Mouse (Mus musculus) left cerebral cortex, adult 8-10 months (tissue): ENCODE data around the gene Pld5. TPM values are rescaled to one million over a fixed set of nuclear protein-coding genes. Genes with fewer than 3 reads are reported as not detected.

Experiments used
- DNase-seq, 2 experiments: peaks; one replicate each; pipeline ENCODE4 v3.0.0; 2022; ENCODE audit warnings: low spot score in 2 of 2
- total RNA-seq, 4 experiments: library from RNA; stranded (reverse); gene quantifications; 2 replicates each; pipeline ENCODE4 v1.2.4; 2022

The Pld5 gene
- total RNA-seq, 4 experiments from 2014 or later = 8.4 to 12.2 (median 10.6) TPM

DNA sequence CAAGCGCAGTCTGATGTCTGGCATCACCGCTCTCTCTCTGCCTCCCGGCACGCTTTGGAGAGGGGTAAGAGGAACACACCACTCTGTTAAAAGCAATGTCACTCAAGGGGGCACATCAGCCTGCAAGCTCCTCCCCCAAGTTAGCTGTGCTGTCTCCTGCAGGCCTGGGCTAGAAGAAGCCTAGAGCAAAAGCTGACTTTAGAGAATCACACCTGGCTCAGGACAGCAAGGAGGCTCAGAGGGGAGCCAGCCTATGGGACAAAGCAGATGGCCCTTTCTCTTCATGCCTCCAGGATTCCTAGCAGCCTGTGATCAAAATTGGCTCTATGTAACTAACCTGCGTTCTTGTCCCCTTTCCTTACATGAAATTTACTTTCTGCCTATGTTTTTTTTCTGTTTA, 107.3 kb downstream of the Pld5 start:
- no peak for DNase-seq

DNA sequence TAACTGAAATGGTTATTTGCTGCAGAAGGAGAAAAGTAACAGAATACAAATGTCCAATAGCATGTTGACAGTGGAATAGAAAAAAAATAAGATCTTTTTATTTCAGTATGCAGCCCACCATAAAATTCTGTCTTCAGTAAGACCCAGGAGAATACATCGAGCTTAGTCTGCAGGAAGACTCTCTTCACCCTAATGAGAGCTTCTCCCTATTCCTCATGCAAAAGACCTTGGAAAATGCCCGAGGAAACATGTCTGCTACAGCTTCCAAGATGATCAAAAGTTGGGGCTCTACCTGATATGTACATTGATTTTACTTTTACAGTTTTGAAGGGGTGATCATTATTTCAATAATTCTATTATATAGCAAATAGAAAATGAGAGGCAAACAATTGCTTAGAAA, 108.0 kb downstream of the Pld5 start:
- no peak for DNase-seq

GRCm38 (mm10) chr1:176145306-176145705, 129.8 kb downstream of the Pld5 start:
- no peak for DNase-seq

DNA sequence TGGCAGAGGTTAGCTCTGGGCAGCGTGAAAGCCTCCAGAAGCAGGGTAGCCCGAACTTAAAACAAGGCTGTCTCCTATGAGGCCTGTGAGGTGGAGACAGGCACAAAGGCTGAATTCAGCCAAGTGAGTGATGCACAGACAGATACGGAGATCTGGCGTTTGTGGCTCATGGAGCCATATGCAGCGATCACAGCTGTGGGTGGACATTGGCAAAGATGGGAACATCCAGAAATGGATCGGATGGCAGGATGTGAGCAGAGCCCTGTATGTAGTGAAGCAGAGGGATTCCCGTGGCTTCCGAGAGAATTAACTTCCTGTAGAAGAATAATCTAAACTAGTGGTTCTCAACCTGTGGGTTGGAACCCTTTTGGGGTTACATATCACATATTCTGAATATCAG, 140.7 kb downstream of the Pld5 start:
- DNase-seq = no peak

- no peak for DNase-seq
Observed at GRCm38 (mm10) chr1:176125771-176126170, 149.3 kb downstream of the Pld5 start.

- DNase-seq = no peak
Observed at GRCm38 (mm10) chr1:176124441-176124840, 150.7 kb downstream of the Pld5 start.

DNA sequence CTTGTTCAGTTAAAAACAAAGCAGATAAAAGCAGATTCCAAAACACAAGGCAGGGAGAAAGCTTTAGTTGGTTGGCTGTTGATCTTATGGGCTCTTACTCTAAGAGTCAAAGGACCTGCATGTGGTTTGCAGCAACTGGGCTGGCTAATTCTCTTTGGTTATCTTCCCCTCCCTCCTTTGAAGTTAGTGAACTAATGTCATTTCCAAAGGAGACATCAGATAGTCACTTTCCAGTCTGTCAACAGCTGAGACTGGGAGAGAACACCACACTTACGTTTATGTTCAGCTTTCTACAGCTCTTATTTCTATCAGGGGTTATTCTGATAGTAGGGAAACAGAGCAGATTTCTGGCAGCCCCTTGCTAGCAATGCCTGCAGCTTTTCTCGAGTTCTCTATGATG, 151.3 kb downstream of the Pld5 start:
- no peak for DNase-seq

DNA sequence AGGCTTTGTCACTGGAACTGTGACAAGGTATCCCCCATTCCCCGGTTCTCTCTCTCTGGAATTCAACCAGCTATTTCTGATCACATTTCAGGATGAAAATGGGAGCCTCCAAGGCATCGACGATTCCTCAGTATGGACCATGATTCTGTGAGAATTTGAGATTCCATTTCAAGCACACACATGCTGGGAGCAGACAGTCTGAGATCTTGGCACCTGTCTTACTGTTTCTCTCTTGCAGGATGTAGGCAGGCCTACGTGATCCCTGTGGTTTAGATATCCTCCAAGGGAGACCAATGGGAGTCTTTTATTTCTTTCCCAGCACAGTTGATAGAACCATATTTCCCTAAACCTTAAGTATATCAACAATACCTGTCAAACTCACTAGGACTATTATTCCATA, 159.5 kb downstream of the Pld5 start:
- DNase-seq = no peak

DNA sequence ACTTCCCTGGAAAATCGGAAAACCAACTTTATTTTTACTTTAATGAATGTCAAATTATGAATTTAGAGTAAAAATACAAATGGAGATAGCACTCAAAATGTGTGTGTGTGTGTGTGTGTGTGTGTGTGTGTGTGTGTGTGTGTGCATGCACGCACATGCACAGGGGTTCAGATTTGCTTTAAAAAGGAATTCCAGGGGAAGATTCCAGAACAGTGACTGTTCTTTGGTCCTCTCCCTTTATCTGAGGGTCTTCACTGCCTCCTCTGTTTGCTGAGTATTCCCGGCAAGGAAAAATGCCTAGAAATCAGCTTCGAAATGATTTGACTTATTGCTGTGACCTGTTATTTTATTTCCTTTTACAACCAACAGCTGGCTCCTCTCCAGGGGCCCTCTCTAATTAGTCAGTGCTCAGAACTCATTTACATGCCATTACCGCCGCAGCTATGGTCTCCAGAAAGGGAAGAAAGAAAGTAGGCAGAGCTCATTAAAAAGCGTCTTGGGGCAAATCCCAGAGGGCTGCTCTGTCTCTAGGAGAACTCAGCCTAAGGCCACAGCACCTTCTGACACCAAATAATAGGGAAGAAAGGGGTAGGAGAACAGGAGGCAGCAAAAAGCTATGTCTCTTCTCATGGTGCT, 176.3 kb downstream of the Pld5 start:
- peak in 1 of 2 experiments; percentile 20 for DNase-seq

GRCm38 (mm10) chr1:176092119-176092518, 183.0 kb downstream of the Pld5 start:
- no peak for DNase-seq

DNA sequence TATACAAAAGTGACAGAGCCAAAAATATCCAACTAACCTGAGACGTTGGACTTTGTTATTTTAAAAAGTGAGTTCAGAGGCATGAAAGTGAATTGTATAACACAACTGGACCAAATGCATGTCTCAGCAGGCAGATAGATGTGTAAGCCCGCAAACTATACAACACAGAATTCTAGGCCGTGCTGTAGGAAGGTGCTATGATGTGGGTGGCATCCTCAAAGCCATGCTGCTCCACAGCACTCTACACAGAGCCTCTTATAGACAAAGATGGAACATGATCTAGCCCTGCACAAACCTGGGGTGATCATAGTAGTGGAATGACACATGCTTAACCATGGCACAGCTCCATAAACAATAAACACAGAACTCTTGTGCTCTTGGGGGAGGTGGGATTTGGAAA, 185.7 kb downstream of the Pld5 start:
- peak in 1 of 2 experiments; percentile 18 for DNase-seq

DNA sequence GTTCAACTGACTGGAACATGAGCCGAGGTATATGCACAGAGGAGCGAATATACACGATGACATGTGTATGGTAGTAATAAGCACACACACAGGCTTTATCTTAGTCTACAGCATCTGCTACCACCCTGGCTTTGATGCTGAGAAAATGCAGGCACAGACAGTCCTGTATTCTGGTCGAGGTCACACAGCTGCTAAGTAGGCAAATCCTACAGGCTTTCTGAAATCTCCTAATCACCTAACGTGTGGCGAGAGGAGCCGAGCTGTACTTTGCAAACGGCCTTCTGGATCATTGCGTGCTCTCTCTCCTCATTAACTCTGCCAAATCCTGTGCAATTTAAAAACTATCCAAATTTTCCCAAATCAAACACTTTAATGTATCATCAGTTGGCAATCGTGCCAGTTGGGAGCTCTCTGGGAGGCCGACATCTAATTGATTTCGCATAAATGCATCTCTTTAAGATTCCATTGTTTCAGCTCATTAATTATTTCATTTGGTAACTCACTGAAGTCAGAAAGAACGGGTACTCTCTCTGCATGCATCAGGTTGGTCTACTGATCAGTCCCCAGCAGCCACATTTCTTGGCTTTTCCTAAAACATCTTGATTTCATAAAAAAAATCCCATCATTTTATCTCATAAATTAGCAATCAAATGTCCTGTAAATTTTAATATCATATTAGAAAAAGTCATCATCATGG, 189.0 kb downstream of the Pld5 start:
- DNase-seq = no peak

DNA sequence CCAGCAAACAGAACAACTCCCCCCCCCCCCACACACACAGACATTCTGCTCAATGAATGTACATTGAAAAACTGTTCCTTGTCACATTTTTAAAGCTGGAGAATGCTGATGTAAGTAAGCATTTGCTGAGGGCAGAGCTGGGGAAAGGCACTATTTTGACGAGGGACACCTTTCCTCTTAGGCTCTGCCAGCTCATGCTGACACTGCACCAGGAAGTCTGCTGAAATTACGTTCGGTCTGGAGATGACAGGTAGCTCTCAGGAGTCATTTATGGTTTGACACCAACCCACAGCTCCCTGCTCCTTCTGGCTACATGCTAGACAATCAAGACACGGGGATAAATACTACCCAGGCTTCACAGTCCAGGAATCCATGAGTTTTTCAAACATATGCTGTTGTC, 192.8 kb downstream of the Pld5 start:
- no peak for DNase-seq

DNA sequence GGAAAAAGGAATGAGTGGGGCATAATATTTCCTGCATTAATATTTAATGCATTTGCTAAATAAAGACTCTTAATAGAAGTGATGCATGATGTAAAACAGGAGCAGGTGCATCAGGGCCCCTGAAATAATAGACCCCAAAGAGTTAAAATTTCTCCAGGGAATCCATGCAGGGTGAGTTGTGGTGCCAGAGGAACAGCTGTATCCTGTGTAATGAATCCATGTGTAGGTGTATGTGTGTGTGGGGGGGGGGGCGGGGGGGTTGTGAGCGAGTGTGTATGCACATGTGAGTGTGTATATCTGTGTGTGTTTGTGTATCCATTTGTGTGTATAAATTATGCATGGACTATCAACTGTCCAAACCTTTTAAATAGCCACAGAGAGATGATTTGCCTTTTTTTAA, 194.1 kb downstream of the Pld5 start:
- DNase-seq = no peak

DNA sequence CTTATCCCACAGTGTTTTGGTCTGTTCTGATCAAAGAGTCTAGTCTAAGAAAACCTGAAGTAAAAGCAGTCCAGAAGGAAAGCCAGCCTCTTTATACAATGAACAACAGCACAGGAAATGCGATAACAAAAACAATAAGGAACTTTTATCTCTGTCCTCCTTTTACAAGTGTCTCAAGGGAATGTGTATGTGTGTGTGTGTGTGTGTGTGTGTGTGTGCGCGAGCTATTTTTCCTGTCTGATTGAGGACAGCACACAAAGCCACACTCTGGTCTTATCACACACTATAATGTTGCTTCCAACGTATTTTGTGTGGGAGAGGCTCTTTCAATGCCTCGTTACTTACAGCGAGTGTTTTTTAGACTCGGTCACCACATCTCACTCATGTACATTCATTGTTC, 196.7 kb downstream of the Pld5 start:
- DNase-seq = no peak

DNA sequence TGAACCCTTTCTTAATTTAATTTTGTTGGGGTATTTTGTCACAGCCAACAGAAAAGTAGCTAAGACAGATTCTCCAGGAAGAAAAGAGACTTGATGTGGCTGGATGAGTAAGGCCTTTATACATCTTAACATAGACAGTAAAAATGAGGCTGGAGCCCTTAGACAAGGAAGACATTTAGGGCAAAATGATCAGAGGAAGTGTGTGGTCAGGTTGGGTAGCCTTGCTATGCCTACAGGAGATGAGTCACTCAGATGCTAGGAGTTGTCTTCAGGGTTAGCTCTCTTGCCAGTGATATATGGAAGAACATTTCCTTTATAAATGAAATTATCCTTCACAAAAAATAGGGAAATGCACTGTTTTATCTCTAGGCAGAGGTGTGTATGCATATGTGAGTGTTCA, 198.3 kb downstream of the Pld5 start:
- no peak for DNase-seq

DNA sequence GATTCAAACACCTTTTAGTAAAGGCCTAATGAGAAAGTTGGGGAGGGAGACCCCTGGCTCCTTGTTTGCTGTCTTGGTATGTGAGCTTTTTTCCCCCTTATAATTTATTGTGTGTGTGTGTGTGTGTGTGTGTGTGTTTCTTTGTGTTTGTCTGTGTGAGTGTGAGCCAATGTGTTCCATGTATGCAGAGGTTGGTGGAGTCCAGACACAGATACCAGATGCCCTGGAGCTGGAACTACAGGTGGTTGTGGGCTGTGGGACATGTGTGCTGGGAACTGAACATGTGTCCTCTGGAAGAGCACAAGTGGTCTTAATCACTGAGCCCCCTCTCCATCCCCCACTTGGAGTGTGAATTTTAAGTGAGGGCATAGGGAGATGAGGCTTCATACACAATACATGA, 199.3 kb downstream of the Pld5 start:
- DNase-seq = no peak

- DNase-seq = no peak
Observed at GRCm38 (mm10) chr1:176075409-176075808, 199.7 kb downstream of the Pld5 start.

DNA sequence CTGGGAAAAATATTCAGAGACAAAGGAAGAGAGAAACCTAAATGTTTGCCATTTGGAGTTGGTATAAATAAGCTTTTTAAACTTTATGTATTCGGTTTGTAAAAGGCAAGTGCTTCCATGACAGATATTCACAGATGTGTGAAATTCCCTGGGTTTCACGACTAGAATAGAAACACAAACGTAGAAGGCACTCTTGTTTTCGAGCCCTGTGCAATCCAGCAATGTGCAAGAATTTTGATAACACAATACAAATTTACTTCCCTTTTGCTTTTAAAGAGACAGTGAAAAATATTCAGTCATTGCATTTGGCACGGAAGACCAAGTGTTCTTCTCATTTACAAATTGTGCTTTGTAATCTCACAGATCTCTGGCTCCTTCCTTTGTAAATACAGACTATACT, 200.6 kb downstream of the Pld5 start:
- DNase-seq = no peak

DNA sequence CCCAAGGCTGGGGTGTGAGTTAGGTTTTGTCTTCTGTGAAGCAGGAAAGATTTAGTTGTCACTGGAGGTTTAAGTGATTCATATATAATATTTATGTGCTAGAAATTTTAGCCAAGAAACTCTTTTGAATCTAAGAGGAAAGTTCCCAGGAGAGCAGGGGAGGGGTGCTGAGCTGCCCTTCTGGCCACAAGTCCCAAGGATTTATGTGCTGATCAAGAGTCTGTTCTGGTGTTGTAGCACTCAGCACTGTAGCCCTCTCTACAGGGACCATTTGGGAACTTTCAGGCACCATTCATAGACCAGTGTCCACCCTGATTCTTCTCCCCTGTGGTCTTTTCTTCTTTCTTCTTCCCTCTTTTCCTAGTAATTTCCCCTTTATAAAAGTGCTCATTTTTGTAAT, 209.8 kb downstream of the Pld5 start:
- no peak for DNase-seq

- DNase-seq = no peak
Observed at GRCm38 (mm10) chr1:176064471-176064870, 210.6 kb downstream of the Pld5 start.

DNA sequence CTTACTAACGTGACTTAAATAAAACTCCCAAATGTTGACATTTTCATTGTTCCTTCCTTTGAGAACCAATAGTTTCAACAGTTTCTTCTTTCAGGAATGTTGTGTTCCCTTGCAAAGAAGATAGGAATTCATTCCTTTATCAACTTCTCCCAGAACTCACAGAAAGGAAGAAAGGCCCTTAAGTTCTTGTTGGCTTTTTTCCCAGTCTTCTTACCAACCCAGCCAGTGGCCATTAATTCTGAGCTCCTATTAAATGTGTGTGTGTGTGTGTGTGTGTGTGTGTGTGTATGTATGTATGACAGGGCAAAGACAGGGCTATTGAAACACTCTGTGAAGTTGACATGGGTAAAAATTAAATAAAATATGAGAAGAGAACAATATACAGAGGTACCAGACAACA, 221.5 kb downstream of the Pld5 start:
- DNase-seq = no peak

DNA sequence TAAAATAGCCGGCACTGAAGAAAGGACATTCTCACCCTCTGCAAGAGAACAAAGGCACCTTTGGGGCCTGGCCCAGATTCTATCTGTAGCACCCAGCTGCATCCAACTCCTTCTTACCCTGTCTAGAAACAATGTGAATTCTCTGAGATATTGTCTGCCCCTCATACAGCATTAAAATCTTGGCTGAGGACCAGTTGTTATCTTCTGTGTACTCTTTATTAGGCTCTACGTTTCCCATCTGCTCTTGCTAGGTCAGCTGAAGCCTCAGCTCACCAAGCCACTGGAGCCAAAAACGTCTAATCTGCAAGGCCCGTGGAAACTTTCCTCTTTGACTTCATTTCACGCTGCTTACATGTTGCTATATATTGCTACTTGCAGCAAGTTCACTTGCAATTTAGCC, 228.1 kb downstream of the Pld5 start:
- no peak for DNase-seq
